Mouse (Mus musculus) liver, adult (tissue): ENCODE data around the gene Prr22.

Experiments
- GATA4 ChIP-seq: IDR thresholded peaks from 2 replicates; pipeline ENCODE4 v1.6.1; 2014; ENCODE audit warnings: mild to moderate bottlenecking, low read length; ENCODE audit not compliant: insufficient replicate concordance

Prr22 gene

DNA sequence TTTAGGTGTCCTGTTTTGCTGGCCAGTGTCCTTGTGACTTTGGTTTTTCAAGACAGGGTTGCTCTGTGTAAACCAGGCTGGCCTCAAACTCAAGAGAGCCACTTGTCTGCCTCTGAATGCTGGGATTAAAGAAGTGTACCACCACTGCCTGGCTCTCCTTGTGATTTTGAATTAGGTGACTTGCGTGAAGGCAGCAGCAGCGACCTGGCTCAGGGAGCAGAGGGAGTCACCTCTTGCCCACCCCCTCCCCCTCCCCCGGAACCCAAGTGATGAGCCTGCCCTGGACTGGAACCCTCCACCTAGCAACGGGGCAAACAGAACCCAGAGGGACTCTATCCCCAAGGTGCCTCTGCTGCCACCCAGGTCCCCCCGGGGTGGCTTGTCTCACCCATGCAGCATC is at the start of gene Prr22:
Gene Prr22, plus strand, starts transcription at position 301 of the 400 bp plus-strand sequence.
- no peak for TF ChIP-seq GATA4

DNA sequence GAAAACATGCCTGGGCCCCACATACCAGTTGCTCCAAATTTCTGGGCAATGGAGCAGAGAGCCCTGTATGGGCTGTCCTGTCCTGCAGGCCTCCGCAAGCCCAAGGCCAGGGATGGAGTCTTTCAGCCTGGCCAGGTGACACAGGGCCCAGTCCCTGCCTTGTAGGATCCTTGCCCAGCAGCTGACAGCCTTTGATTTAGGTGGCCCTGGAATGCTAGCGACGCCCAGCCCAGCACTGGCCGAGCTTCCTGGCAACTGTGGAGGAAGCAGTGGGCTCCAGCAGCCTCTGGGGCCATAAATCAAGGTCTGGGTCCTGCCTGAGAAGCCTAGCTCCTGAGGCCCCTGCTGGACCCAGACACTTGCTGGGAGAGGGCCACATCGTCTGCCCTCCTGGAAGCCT is 47.6 kb upstream of the Prr22 start:
- no peak for TF ChIP-seq GATA4

DNA sequence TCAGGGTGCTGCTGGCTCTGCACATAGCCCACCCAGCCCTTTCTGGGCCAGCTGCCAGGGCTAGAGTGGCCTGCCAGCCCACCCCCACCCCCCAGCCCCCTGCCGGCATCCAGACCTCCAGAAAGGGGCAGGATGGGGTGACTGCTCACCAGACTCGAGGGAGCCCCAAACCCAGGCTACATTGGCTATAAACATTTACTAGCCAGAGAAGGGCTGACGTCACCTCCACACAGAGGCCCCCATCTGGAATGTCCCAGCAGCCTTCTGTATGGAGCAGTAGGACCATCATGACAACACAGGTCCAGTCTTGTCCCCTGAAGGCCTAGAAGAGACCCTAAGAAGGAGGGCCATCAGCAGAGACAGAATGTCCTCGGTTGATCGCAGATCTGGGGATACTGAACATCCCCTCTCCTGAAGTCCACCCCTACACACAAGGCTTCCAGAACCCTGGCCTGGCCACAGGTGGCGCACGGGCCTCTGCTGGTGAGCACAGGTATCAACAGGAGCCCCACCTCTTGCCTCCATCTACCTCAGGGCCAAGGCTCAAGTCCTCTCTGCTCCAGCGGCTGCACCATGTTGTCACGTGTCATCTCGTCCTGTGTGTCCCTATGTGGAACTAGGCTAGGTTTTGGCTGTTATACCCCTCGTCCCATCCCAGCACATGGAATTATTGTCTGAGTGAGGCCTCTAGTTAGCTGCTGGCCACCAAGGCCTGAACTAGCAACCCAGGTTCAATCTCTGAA is 46.5 kb upstream of the Prr22 start:
- TF ChIP-seq GATA4: no peak

DNA sequence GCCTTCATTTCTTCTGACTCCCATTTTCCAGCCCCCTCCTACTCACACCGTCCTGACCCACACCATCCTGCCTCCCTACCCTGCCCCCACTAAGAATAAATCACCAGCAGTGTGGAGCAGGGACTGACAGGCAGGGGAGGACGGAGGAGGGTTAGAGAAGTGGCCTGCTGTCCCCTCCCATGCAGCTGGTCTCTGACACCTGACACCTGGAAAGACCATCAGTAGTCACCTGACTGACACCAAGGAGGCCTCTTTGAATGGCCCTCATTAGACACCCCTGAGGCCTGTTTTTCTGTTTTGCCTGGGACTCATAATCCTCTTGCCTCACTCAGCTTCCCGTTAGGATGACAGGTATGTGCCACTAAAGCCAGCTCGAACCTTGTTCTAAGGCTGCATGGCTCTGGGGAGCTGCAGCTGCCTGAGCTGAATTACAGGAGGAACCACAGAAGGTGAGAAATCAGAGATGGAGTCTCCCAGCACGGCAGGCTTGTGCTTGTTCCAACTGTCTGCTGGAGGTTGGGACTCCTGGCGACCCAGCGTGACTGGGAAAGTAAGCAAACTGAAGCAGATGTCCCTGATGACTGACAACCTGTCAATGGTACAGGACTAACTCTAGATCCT is 42.9 kb upstream of the Prr22 start:
- TF ChIP-seq GATA4: no peak

DNA sequence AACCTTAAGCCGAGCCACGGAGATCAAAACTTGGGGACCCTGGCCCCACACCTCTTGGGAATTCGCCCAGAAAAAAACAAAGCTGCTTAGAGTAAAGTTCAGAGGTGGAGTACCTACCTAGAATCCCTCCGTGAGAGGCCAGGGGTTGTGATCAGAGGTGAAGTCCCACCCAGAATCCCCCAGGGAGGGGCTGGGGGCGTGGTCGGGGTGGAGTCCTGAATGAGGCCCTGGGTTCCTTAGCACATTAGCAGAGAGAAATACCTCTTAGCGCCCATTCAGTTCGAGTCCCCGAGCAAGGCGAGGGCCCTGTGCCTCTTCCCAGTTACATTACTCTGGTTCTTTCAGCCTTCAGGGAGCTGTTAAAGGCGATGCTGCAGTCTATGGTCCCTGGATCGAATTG is 42.4 kb upstream of the Prr22 start:
- TF ChIP-seq GATA4: no peak

DNA sequence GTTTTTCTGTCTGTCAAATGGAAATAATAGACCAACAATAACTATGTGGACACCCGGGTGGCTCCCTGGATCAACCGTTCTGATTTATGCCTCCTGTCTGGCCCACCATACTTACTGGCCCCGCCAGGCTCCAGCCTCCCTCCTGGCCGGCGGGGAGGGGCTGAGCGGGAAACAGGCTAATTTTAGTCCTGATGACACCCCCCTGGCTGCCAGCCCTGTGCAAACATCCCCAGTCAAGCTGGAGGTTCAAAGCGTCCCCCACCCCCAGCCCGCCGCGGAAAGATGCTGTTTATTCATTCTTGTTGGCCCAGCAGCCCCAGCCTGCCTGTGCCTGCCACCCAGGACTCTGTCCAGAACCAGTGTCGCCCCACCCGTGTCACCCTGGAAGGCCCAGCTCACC is 41.9 kb upstream of the Prr22 start:
- no peak for TF ChIP-seq GATA4

DNA sequence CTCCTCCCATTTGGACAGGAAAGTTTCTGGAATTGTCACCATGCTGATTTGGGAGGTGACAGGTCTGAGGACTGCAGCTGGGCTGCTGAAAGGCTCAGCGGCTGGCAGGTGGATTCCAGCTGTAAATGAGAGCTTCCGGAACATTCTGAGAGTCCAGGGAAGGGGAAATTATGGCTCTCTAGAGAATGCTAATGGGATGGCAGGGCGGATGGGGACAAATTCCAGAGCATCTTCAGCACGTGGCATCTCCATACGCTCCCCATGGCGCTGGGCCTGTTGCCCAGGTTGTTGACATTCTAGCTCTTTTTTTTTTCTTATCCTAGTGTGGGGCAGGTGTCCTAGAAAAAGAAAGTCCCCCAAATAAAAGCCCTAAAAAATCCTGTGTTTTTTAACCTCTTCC is 40.9 kb upstream of the Prr22 start:
- no peak for TF ChIP-seq GATA4

DNA sequence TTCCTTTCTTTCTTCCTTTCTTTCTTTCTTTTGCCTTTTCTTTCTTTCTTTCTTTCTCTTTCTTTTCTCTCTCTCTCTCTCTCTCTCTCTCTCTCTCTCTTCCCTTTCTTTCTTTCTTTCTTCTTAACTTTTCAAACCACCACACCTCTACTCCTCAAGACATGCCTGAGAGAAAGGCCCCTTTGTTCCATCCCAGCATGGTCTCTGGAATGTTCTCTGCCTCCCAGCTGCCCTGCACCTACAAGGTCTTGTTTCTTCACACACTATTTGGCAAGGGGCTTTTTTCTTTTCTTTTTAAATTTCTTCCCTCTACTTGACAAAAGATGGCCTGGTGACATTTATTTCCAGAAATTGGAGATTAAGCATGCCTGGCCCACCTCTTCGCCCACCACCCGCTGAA is 40.4 kb upstream of the Prr22 start:
- TF ChIP-seq GATA4: no peak

DNA sequence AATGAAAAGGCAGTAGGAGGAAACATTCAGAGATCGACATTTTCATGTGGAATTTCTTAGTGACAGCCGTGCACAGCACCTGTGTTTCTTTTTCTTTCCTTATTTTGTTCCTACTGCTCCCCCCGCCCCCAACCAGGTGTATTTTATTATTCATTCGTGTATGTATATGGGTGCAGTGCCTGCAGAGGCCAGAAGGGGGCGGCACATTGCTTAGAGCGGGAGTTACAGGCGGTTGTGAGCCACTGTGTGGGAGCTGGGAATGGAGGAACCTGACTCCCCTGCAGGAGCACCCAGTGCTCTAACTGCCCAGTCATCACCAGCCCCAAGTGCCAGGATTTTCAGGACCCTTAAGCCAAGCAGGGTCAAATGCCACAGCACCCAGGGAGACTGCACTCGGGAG is 33.5 kb upstream of the Prr22 start:
- TF ChIP-seq GATA4: no peak

DNA sequence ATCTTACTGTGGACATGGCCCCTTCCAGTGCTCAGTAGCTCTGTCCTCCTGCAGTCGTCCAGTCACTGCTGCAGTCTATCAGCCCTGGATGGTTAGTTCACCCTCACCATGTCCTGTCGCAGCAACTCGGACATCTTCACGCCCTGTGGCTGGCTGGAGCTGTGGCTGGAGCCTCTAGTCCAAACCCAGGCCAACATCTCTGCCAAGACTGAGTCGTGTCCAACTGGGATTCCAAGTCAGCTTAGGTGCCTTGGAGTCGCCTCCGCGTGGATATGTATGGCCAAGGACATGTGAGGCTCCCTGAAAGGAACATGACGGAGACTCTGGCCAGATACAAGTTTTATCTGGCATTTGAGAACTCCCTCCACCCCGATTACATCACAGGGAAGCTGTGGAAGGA is 31.8 kb upstream of the Prr22 start:
- no peak for TF ChIP-seq GATA4

DNA sequence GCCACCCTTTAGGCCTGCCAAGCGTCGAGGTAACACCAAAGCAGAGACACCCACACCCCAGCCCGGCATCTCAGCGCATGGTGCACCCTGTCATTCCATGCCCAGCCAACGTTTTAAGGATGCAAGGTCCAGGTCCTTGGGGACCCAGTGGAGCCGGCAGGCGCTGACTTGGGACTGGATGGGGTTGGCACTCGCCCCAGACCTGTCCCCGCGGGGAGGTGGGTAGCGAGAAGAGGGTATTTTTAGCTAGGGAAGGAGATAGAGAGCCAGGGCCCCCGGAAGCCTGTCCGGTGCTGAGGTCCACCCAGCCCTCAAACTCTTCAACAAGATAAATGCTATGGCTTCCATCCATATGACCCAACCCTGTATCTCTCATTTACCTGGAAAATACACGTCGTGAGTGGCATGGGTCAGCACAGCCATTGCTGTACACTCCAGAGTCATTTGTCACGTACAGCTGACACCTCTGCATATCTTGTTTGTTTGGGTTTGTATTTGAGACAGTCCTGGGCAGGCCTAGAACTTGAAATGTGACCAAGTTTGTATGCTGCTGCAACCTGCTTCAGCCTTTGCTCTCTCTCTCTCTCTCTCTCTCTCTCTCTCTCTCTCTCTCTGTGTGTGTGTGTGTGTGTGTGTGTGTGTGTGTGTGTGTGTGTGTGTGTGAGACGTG is 29.8 kb upstream of the Prr22 start:
- no peak for TF ChIP-seq GATA4

DNA sequence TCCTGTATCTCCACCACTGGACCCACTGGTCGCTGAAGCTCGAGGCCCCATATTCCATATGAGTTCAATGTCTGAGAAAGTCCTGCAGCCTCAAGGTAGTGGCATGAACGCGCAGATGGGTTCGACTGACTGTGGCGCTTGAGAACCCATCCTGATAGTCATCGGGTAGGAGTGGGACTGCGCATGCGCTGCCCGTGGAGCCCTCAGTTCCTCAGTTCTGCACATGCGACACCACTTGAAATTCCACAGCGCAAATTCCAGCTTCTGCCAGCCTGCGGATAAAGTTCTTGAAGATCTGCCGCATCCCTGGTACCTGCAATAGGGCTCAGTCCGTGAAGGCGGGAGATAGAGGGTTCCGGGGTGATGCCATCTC is 29.3 kb upstream of the Prr22 start:
- TF ChIP-seq GATA4: no peak

DNA sequence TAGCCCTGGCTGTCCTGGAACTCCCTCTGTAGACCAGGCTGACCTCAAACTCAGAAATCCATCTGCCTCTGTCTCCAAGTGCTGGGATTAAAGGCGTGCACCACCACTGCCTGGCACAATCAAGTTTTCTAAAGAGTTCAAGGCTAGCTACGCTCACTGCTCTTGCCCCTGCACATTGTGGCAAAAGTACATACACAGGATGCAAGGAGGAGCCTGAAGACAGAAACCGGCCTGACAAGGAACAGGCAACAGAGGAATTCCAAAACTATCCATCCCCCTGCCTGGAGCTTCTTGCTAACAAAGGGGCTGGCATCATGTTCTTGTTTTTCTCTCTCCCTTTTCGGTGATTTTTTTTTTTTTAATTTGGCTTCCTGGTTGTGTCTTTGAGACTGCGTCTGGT is 25.9 kb upstream of the Prr22 start:
- no peak for TF ChIP-seq GATA4

DNA sequence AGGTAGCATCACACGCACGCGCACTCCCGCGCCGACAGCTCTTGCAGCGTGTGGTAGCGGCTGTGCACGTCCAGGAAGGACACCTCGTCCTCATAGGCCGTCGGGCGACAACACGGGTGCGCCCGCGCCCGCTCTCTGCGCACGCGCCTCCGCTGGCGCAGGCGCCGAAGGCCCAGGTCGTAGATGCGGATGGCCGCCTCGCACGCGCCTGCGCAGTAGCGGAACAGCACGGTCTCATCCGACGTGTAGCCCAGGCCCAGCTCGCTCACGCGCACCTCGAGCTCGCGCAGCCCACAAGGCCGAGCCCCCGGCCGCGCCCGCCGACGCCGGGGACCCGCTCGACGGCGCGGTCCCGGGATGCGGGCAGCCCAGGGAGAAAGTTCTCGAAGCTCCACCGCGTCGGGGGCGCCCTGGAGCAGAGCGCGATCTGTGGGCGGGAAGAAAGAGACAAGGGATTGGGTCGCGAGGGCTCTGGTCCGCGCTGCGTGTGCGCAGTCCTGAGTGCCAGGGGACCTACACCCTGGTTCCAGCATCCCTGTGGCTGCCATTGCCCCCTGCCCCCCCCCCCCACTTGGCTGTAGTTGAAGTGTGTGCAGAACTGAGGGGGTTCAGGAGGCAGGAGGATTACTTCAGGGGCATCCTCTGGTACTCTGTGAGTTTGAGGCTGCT is 18.5 kb upstream of the Prr22 start:
- no peak for TF ChIP-seq GATA4

DNA sequence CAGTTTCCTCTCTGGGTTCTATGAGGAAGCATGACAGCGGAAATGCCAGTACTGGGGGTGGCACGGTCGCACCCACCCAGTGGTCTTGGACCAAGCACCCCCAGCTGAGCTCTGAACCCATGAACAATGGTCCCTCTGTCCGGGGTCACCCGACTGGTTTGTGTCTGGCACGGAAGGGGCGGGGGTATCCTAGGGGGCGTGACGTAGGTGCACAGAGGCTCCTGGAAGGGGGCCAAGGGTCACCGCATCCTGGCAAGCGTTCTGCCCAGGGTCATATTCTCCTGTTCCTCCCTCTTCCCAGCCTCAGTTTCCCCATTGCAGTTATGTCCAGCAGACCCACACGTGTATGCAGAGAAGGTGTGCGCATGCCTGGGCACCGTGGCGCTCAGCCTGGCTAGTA is 16.6 kb upstream of the Prr22 start:
- TF ChIP-seq GATA4: no peak
